Mouse (Mus musculus) forebrain, embryonic 16.5 days (tissue): ENCODE data around the gene Psmb2. TPM values are rescaled to one million over a fixed set of nuclear protein-coding genes. Genes with fewer than 3 reads are reported as not detected.

Experiments used
- ATAC-seq: fragments of 200-750 bp; cut with Nextera tagmentation; 2 replicates; pipeline ENCODE4 v1.8.0; 2017; ENCODE audit warnings: mild to moderate bottlenecking, moderate library complexity
- H3K27ac ChIP-seq: fragments of 300-500 bp; sonication (generic); 2 replicates; pipeline ENCODE4 v1.5.1; 2014; ENCODE audit warnings: low read length, control low read depth
- H3K27me3 ChIP-seq: fragments of 300-500 bp; sonication (generic); replicated peaks from 2 replicates; pipeline ENCODE4 v1.6.1; 2014; ENCODE audit warnings: low read length; ENCODE audit not compliant: control insufficient read depth, insufficient read depth
- H3K36me3 ChIP-seq: fragments of 300-500 bp; sonication (generic); 2 replicates; pipeline ENCODE4 v1.6.1; 2014; ENCODE audit not compliant: control insufficient read depth, insufficient read depth
- H3K4me1 ChIP-seq: fragments of 300-500 bp; sonication (generic); replicated peaks from 2 replicates; pipeline ENCODE4 v1.6.1; 2014; ENCODE audit warnings: low read length; ENCODE audit not compliant: control insufficient read depth, insufficient read depth
- H3K4me2 ChIP-seq: fragments of 300-500 bp; sonication (generic); 2 replicates; pipeline ENCODE4 v1.6.1; 2014; ENCODE audit warnings: mild to moderate bottlenecking, low read length, control low read depth
- H3K4me3 ChIP-seq: fragments of 300-500 bp; sonication (generic); replicated peaks from 2 replicates; pipeline ENCODE4 v1.5.1; 2014; ENCODE audit warnings: mild to moderate bottlenecking, low read length, control low read depth
- H3K9ac ChIP-seq: fragments of 300-500 bp; sonication (generic); replicated peaks from 2 replicates; pipeline ENCODE4 v1.6.1; 2014; ENCODE audit warnings: low read depth, low read length, control low read depth
- H3K9me3 ChIP-seq: fragments of 300-500 bp; sonication (generic); 2 replicates; pipeline ENCODE4 v1.6.1; 2016; ENCODE audit warnings: low read length; ENCODE audit not compliant: control insufficient read depth
- WGBS: fragments of 180-500 bp; shearing (Covaris S2); extraction: QIAGEN DNeasy Blood & Tissue Kit; methylation state at CpG from one replicate; pipeline ENCODE4 v1.1.7; 2014; 5-methylcytosine and 5-hydroxymethylcytosine counted together
- polyA plus RNA-seq: library from polyadenylated mRNA; unstranded; fragments of >200 nt; fragmentation: Nextera tagmentation; extraction: Ambion mirVana; gene quantifications from 2 replicates; pipeline ENCODE4 v1.2.1, GENCODE M21; 2015

Psmb2 gene
- polyA plus RNA-seq, 1 experiment from 2014 or later: 432 TPM

DNA sequence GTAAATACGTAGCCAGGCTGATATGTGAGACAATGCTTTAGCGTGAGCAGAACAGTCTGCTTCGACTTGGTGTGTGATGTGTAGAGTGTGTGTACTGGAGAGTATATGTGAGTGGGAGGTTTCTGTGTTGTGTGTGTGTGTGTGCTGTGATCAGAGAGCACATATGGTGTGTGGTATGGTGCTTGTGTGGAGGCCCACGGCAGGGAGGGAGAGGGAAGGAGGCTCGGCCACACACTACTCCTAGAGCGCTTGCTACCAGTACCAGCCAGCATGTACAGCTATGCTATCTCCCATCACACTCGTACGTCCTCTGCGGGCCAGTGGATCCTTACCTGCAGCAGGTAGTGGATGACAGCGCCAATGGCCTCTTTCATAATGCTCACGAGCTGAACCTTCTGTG, 72.1 kb downstream of the Psmb2 start:
- H3K9ac ChIP-seq: no peak overlapping the region; the same call in 1 of the 2 replicates
- peak overlapping the region; percentile 25 for H3K4me2 ChIP-seq
- no peaks in the 10 kb centered on the region for H3K9me3 ChIP-seq
- H3K27ac ChIP-seq: no peak overlapping the region
- H3K4me3 ChIP-seq: peak overlapping the region; percentile 10; the same call in 1 of the 2 replicates
- no peaks in the 10 kb centered on the region for H3K27me3 ChIP-seq
- peaks cover 54% of the 10 kb centered on the region for H3K4me1 ChIP-seq
- WGBS: 71% methylated on average over 11 of the region's 11 CpGs
- ATAC-seq: no peak
- H3K36me3 ChIP-seq: peaks cover 13% of the 10 kb centered on the region

DNA sequence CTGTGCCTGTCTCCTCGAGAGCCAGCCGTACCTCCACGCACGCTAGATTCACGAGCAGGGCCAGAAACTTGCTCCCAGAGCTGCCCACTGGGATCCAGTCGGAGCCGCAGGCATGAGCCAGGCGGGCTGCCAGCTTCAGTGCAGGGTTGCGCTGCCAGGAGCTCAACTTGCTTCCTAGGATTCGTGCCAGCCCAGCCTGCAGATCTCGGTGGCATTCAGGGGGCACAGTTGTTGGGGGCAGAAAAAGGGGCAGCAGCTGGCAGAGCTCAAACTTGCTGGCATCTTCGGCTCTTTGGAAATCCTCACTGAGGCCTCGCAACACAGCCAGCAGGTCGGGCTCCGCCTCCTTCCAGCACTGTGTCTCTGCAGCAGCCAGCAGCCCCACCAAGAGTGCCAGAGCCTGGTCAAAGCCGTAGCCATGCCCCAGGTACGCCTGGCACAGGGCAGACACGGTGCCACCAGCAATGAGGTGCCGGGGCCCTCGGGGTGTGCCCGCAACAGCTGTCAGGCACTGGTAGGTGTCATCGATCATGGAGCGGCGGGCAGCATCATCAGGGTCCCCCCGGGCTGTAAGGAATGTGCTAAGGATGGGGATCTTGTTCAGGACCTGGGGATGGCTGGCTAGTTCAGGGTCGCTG, 72.7 kb downstream of the Psmb2 start:
- Histone ChIP-seq H3K9ac (peak overlapping the region; percentile 1; the same call in 1 of the 2 replicates), H3K4me1 (peaks cover 59% of the 10 kb centered on the region), H3K36me3 (peaks cover 8% of the 10 kb centered on the region; the same call in 1 of the 2 replicates), H3K4me3 (no peak overlapping the region), H3K9me3 (no peaks in the 10 kb centered on the region), H3K4me2 (peak overlapping the region; percentile 25), H3K27ac (no peak overlapping the region), H3K27me3 (no peaks in the 10 kb centered on the region)
- 55% methylated on average over 26 of the region's 26 CpGs for WGBS
- ATAC-seq: no peak

DNA sequence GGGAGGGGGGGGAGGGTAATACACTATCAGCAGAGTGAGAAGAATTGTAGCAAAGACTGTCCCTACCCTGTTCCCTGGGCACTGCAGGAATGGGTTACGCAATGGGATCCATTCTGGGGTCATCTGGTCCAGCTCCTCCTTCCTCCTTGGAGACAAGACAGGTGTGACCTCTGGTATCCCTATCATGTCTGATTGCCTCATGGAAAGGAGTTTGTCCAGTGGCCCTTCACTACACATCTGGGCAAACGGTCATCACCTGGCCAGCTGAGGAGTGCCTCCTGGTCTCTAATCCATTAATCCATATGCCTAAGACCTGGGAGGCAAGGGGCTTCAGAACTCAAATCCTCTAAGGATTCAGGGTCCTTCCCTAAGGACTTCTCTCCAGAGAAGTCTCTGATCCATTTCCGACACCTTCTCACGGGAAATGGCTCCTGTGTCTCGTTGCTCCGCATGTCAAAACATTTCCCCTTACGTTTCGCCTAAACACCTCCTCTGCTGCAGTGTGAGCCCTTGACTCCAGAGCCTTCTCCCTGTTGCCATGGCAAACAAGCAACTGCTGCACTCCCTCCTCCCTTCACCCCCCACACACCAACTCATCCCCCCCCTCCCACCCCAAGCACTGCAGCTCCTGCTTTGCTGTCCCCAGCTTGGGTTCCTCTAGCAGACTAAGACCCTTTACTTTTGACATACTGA, 73.6 kb downstream of the Psmb2 start:
- Histone ChIP-seq H3K27ac (no peak overlapping the region), H3K9me3 (no peaks in the 10 kb centered on the region), H3K4me3 (peak overlapping the region; percentile 80), H3K27me3 (no peaks in the 10 kb centered on the region), H3K9ac (peak overlapping the region; percentile 90), H3K4me2 (peak overlapping the region; percentile 78), H3K4me1 (peaks cover 54% of the 10 kb centered on the region), H3K36me3 (peaks cover 8% of the 10 kb centered on the region; the same call in 1 of the 2 replicates)
- WGBS: 51% methylated on average over 8 of the region's 8 CpGs
- ATAC-seq: no peak

DNA sequence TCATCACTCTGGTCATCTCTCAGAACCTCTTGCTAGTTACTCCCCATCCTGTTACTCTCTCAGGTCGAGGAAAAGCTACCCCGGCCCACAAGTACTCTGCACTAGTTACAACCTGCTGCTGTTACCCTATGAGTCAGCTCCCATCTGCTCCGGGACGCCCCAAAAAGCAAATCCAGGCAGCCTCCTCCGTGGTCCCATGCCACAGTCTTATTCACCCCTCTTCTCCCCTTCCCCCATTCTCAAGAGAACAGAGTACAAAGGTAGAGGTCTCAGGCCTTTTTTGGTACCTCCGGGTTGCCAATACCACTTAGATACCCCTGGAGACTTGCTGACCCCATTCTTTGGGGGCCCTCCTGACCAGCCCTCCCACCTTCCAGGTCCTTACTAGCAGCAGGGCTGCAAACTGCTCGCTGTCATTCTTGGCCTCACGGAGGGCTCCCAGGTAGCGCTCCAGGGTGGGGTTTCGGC, 74.2 kb downstream of the Psmb2 start:
- Histone ChIP-seq H3K4me2 (peak overlapping the region; percentile 78), H3K9me3 (no peaks in the 10 kb centered on the region), H3K4me3 (peak overlapping the region; percentile 80), H3K27me3 (no peaks in the 10 kb centered on the region), H3K36me3 (peaks cover 5% of the 10 kb centered on the region; the same call in 1 of the 2 replicates), H3K4me1 (peaks cover 56% of the 10 kb centered on the region), H3K27ac (no peak overlapping the region), H3K9ac (peak overlapping the region; percentile 90)
- no peak for ATAC-seq
- WGBS: 36% methylated on average over 10 of the region's 10 CpGs

DNA sequence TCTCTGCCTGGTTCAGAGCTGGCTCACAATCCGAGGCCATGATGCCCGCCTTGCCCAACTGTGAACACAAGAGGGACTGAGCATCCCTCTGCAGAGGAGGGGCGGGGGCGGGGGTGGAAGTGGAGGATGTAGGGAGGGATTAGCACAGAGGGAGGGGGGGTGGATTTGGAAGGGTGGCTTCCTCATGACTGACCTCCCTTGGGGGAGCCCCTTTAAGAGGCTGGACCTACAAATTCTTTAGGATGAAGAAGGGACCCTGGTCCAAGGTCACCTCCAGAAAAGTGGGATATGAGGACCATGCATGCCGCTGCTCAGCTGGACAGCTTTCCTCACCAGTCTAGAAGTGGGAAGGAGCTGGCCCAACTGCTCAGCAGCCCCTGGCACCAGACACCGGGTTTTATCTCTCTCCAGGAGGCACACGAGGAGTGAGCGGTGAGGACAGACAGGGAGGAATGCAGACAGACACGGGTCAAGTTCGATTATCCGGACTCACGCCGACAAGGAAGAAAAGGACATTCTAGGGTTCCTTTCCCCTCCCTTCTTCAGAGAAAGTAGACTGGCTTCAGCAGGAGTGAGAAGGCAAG, 74.7 kb downstream of the Psmb2 start:
- H3K4me2 ChIP-seq: peak overlapping the region; percentile 78
- no peaks in the 10 kb centered on the region for H3K9me3 ChIP-seq
- ATAC-seq: no peak
- H3K27me3 ChIP-seq: no peaks in the 10 kb centered on the region
- 2% methylated on average over 13 of the region's 13 CpGs for WGBS
- 0 out of 2 replicates have a peak, but pooled peaks cover 1% of the 10 kb centered on the region for H3K36me3 ChIP-seq
- H3K4me3 ChIP-seq: peak overlapping the region; percentile 80
- H3K9ac ChIP-seq: peak overlapping the region; percentile 90
- peaks cover 59% of the 10 kb centered on the region for H3K4me1 ChIP-seq
- no peak overlapping the region for H3K27ac ChIP-seq

DNA sequence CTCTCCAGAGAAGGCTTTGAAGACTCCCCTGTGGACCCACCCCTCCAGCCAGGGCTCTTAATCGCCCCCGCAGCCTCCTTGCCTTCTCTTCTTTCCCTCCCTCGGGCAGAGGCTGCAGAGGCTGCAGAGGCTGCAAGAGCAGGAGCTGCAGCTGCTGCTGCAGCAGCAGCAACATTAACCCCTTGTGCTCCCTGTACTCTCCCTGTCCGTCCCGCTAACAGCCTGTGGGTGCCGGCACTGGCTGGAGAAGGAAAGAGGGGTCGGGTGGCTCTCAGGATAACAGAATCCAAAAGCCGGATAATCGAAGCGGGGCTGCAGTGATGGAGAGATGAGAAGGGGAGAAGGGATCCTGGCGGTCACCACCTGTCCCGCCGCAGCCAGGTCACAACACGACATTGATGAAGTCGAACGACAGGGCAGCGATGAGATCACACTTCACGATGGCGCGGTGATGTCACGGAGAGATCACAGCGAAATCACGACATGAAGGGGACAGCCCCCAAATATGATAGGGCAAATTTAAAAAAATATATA, 75.2 kb downstream of the Psmb2 start:
- Histone ChIP-seq H3K4me2 (peak overlapping the region; percentile 78), H3K9ac (peak overlapping the region; percentile 90), H3K36me3 (no peaks in the 10 kb centered on the region), H3K4me3 (peak overlapping the region; percentile 80), H3K27ac (peak overlapping the region; percentile 95), H3K9me3 (no peaks in the 10 kb centered on the region), H3K4me1 (peaks cover 59% of the 10 kb centered on the region), H3K27me3 (no peaks in the 10 kb centered on the region)
- ATAC-seq: no peak
- WGBS: 0% methylated on average over 23 of the region's 23 CpGs

DNA sequence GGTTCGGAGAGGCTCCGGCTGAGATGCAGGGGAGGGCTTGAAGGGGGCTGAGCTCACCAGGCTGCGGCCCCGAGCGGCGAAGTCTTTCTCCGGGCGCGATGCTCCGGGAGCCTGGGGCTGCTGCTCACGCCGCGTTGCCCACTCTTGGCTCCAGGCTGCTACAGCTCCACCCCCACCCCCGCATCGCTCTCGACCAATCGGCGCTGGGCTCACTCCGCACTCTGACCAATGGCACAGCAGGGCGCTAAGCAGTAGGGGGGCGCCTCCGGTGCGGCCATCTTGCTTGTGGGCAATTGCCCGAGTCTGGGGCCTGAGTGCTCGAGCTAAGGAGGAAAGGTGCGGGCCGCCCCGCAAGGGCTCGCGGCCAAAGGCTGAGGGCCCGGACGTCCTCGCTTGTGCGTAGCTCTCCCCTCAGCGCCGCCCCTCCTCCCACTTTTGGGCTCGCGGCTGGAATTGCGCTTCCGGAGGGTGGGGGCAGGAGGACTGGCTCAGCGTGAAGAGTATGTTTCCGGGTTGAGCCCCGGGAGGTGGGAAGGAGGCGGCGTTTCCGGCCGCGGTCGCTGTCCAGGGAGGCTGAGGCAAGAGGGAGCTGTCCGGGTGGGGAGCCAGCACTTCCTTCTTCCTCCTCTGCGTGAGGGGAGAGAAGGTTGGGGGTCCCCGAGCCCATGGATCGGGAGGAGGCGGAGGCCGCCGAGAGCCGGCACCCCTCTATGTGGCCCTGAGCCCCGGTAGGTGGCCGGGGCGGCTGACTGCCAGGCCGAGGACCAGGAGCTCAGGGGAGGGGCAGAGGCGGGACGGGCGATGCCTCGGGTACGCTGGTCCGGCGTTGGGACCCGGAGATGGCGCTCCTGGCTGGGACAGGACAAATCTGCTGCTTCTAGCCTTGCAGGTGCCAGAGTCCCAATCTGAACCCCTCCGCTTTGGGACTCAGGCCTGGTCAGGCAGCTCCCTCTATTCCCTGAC, 76.1 kb downstream of the Psmb2 start, which contains the start of the genes Ncdn and AU040320:
Ncdn (minus strand) TSS at position 171 of the 963 bp plus-strand sequence.
AU040320 (plus strand) TSS at position 277 of the 963 bp plus-strand sequence.
- H3K27me3 ChIP-seq: no peaks in the 10 kb centered on the region
- peak within 1 kb of the TSS; percentile 78 for H3K4me2 ChIP-seq
- WGBS: under 1% methylated on average over 66 of the region's 71 CpGs
- peak; percentile 97 for ATAC-seq
- peak within 1 kb of the TSS; percentile 90 for H3K9ac ChIP-seq
- H3K36me3 ChIP-seq: no peaks in the 10 kb centered on the region
- no peaks in the 10 kb centered on the region for H3K9me3 ChIP-seq
- peak within 1 kb of the TSS; percentile 95 for H3K27ac ChIP-seq
- peaks cover 57% of the 10 kb centered on the region for H3K4me1 ChIP-seq
- H3K4me3 ChIP-seq: peak within 1 kb of the TSS; percentile 80

DNA sequence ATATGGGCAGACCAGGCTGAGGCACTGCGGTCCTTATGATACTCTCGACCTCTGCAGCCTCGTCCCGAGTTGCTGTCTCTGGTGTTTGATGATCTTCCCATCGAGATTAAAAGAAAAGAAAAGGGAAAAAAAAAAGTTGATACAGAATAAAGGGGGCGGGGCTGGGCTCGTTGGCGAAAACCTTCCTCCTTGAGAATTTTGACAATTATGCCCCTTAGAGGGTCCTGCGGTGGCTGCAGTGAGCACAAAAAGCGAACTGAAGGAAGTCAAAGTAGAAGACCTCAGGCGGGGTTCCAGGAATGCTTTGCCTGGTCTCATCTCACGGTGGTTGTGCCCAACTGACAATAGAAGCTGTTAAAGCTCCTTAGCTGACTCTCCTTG, 76.8 kb downstream of the Psmb2 start:
- no peak for ATAC-seq
- peak overlapping the region; percentile 95; the same call in 1 of the 2 replicates for H3K27ac ChIP-seq
- no peaks in the 10 kb centered on the region for H3K9me3 ChIP-seq
- H3K4me3 ChIP-seq: peak overlapping the region; percentile 80
- no peaks in the 10 kb centered on the region for H3K36me3 ChIP-seq
- no peaks in the 10 kb centered on the region for H3K27me3 ChIP-seq
- 1% methylated on average over 12 of the region's 12 CpGs for WGBS
- H3K9ac ChIP-seq: peak overlapping the region; percentile 90
- peaks cover 50% of the 10 kb centered on the region for H3K4me1 ChIP-seq
- peak overlapping the region; percentile 76 for H3K4me2 ChIP-seq
